Mouse (Mus musculus): ENCODE data around the gene Rps6ka5. TPM values are rescaled to one million over a fixed set of nuclear protein-coding genes. Genes with fewer than 3 reads are reported as not detected.

Gene Rps6ka5
- 3.8 and 5.3 TPM in 2 replicates for polyA plus RNA-seq (2014; fragmentation: Nextera tagmentation; extraction: Ambion mirVana)

DNA sequence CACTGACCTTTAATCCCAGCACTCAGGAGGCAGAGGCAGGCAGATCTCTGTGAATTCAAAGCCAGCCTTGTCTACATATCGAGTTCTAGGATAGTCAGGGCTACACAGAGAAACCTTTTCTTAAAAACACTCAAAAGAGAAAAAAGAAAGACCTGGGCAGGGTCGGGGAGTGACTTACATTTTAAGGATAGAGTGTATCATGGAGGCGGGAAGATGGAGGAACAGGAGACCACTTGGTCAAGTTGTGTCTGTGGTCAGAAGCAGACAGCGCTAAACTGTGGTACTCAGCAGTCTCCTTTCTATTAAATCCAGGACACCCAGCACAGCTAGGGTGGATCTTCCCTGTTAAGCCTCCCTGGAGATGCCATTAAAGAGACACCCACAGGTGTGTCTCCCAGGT, at the start of gene Rps6ka5:
TSS of gene Rps6ka5 (minus strand) at position 333 of the 400 bp plus-strand sequence.
- Histone ChIP-seq H3K4me1 (ENCODE audit: control insufficient read depth, insufficient read depth, low read length) (no peaks in the 10 kb centered on the region), H3K27ac (replicated peaks; ENCODE audit: low read depth, low read length) (no peak within 1 kb of the TSS), H3K4me2 (ENCODE audit: low read depth, low read length) (peak within 1 kb of the TSS; percentile 40; the same call in 1 of the 2 replicates), H3K27me3 (ENCODE audit: control insufficient read depth, insufficient read depth, low read length) (no peaks in the 10 kb centered on the region), H3K9ac (replicated peaks; ENCODE audit: low read length) (no peak within 1 kb of the TSS), H3K36me3 (replicated peaks; ENCODE audit: control insufficient read depth, insufficient read depth, low read depth, low read length) (no peaks in the 10 kb centered on the region), H3K4me3 (ENCODE audit: low read depth, low read length) (no peak within 1 kb of the TSS), H3K9me3 (replicated peaks; ENCODE audit: control insufficient read depth, low read length) (no peaks in the 10 kb centered on the region)
- ATAC-seq (replicated peaks; ENCODE audit: insufficient number of reproducible peaks, low FRiP score, low TSS enrichment, low read depth) (no peak), DNase-seq (ENCODE audit: low spot score) (no peak)
- WGBS: 90% methylated on average over 4 of the region's 4 CpGs

DNA sequence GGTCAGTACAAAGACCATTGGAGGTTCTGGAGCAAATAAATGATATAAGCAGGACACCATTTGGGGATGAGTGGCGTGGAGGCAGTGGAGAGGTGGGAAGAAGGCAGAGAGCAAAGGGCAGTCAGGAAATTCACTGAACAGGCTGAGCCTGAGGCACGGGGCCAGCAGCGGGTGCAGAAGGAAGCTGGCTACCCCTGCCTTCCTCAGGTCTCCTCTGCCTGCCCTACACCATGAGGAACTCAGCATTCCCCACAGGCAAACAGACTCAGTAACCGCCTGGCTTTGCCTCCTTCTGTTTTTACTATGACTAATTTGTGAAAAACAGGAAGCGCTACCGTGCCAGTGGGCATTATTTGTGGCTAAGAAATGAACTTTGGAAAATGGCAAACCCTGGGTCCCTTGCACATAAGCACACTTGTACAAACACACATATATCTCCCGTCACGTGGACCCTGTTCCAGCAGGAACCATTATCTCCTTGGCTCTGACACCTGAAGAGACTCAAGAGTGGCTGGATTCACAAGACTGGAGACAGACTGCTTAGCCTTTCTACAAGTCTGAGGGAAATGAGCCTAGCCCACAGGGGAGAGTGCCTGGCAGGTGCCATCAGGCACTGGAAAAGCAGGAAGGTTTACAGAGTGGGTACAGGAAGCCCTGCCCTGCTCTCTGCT, 49.3 kb upstream of the Rps6ka5 start:
- DNase-seq (ENCODE audit: low spot score): no peak
- Histone ChIP-seq H3K4me3 (ENCODE audit: low read depth, low read length) (no peak overlapping the region), H3K36me3 (replicated peaks; ENCODE audit: control insufficient read depth, insufficient read depth, low read depth, low read length) (no peaks in the 10 kb centered on the region), H3K9me3 (replicated peaks; ENCODE audit: control insufficient read depth, low read length) (no peaks in the 10 kb centered on the region), H3K27me3 (ENCODE audit: control insufficient read depth, insufficient read depth, low read length) (no peaks in the 10 kb centered on the region), H3K27ac (replicated peaks; ENCODE audit: low read depth, low read length) (no peak overlapping the region), H3K9ac (replicated peaks; ENCODE audit: low read length) (no peak overlapping the region), H3K4me1 (ENCODE audit: control insufficient read depth, insufficient read depth, low read length) (no peaks in the 10 kb centered on the region), H3K4me2 (ENCODE audit: low read depth, low read length) (no peak overlapping the region)
- WGBS: 77% methylated on average over 8 of the region's 8 CpGs
- ATAC-seq (replicated peaks; ENCODE audit: insufficient number of reproducible peaks, low FRiP score, low TSS enrichment, low read depth): no peak

DNA sequence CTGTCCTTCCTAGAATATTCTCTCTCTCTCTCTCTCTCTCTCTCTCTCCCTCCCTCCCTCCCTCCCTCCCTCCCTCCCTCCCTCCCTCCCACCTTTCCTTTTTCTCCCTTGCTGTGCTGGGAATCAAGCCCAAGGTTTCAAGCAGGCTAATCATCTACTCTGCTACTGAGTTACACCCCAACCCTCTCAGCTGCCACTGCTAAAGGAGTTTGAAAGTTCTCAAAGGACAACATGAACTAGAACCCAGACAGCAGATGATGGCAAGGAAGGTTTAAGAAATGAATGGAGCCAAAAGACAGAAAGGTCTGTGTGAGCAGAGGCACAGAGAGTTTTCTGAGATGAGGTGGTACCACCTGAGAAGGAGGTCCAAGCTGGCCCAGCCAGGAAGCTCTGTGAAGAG, 48.5 kb upstream of the Rps6ka5 start:
- Histone ChIP-seq H3K9ac (replicated peaks; ENCODE audit: low read length) (no peak overlapping the region), H3K4me2 (ENCODE audit: low read depth, low read length) (no peak overlapping the region), H3K4me3 (ENCODE audit: low read depth, low read length) (no peak overlapping the region), H3K4me1 (ENCODE audit: control insufficient read depth, insufficient read depth, low read length) (no peaks in the 10 kb centered on the region), H3K27me3 (ENCODE audit: control insufficient read depth, insufficient read depth, low read length) (no peaks in the 10 kb centered on the region), H3K27ac (replicated peaks; ENCODE audit: low read depth, low read length) (no peak overlapping the region), H3K9me3 (replicated peaks; ENCODE audit: control insufficient read depth, low read length) (no peaks in the 10 kb centered on the region), H3K36me3 (replicated peaks; ENCODE audit: control insufficient read depth, insufficient read depth, low read depth, low read length) (no peaks in the 10 kb centered on the region)
- DNase-seq (ENCODE audit: low spot score): no peak
- ATAC-seq (replicated peaks; ENCODE audit: insufficient number of reproducible peaks, low FRiP score, low TSS enrichment, low read depth): no peak

DNA sequence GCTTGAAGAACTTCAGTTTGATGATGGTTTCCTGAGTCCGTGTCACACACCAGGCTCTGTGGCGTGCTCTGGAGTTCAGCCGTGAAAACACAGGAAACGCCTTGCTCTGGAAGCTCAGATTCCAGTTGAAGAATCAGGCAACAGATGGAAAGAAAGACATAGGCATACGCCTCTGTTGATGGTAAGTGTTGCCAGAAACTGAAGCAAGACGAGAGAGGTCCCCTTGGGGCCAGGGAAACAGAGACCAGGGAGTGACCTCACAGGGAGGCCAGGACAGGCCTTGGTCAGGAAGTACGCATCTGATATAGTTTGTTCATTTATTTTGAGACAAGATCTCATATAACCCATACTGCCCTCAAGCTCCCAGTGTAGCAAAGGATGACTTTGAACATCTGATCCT, 48.0 kb upstream of the Rps6ka5 start:
- no peak overlapping the region for H3K9ac ChIP-seq (replicated peaks; ENCODE audit: low read length)
- H3K9me3 ChIP-seq (replicated peaks; ENCODE audit: control insufficient read depth, low read length): no peaks in the 10 kb centered on the region
- H3K4me3 ChIP-seq (ENCODE audit: low read depth, low read length): no peak overlapping the region
- no peak overlapping the region for H3K27ac ChIP-seq (replicated peaks; ENCODE audit: low read depth, low read length)
- 66% methylated on average over 7 of the region's 7 CpGs for WGBS
- DNase-seq (ENCODE audit: low spot score) (no peak), ATAC-seq (replicated peaks; ENCODE audit: insufficient number of reproducible peaks, low FRiP score, low TSS enrichment, low read depth) (no peak)
- H3K4me1 ChIP-seq (ENCODE audit: control insufficient read depth, insufficient read depth, low read length): no peaks in the 10 kb centered on the region
- no peak overlapping the region for H3K4me2 ChIP-seq (ENCODE audit: low read depth, low read length)
- no peaks in the 10 kb centered on the region for H3K27me3 ChIP-seq (ENCODE audit: control insufficient read depth, insufficient read depth, low read length)
- H3K36me3 ChIP-seq (replicated peaks; ENCODE audit: control insufficient read depth, insufficient read depth, low read depth, low read length): no peaks in the 10 kb centered on the region

DNA sequence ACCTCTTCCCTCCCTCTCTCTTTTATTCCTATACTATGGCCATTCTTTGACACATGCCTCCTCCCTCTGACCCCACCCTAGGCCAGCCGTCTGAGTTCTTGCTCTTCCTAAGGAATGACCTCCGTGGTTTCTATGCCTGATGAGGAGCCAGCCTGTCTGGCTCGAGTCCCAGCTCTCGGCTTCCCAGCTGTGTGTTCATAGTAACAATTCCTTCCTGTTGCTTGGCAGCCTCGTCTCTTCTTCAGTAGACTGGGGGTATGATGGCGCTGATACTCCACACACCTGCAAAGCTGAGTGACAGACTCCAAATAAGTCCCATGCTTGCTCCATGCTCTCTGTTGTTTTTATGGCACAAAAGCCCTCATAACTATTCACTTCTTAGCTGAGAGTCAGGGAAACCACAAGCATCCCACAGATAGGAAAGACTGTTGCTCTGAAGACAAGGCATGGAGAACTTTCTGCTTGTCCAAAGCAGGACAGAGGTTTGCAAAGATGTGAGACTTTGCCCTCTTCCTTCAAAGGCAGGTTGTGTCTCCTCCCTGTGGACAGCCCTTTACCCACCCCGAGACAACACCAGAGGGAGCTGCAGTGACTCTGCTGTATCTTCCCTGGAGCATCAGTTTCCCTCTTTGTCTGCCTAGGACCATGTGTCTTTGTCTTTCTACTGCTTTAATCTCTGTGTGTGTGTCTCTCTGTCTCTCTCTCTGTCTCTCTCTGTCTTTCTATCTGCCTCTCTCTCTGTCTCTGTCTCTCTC, 45.6 kb upstream of the Rps6ka5 start:
- Histone ChIP-seq H3K36me3 (replicated peaks; ENCODE audit: control insufficient read depth, insufficient read depth, low read depth, low read length) (no peaks in the 10 kb centered on the region), H3K27ac (replicated peaks; ENCODE audit: low read depth, low read length) (no peak overlapping the region), H3K27me3 (ENCODE audit: control insufficient read depth, insufficient read depth, low read length) (no peaks in the 10 kb centered on the region), H3K4me2 (ENCODE audit: low read depth, low read length) (no peak overlapping the region), H3K4me3 (ENCODE audit: low read depth, low read length) (no peak overlapping the region), H3K9ac (replicated peaks; ENCODE audit: low read length) (no peak overlapping the region), H3K4me1 (ENCODE audit: control insufficient read depth, insufficient read depth, low read length) (no peaks in the 10 kb centered on the region), H3K9me3 (replicated peaks; ENCODE audit: control insufficient read depth, low read length) (no peaks in the 10 kb centered on the region)
- DNase-seq (ENCODE audit: low spot score) (no peak), ATAC-seq (replicated peaks; ENCODE audit: insufficient number of reproducible peaks, low FRiP score, low TSS enrichment, low read depth) (no peak)
- WGBS: 59% methylated on average over 7 of the region's 7 CpGs

DNA sequence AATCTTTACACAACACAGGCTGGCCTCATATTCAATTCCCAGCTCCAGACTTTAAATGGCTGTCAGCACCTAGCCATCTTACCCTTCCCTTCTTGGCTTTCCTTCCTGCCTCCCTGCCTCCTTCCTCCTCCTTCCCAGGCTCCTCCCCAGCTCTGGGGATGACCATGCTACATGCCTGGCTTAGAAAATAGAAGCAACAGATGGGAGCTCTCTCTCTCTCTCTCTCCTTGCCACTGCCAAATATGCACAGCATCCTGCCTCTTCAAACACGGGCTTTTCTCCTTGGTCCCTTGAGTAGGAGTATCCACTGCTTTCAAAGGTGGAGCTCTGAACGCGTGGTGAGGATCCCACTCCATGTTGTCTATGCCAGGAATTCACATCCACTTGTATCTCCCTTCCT, 44.0 kb upstream of the Rps6ka5 start:
- Histone ChIP-seq H3K27me3 (ENCODE audit: control insufficient read depth, insufficient read depth, low read length) (no peaks in the 10 kb centered on the region), H3K4me1 (ENCODE audit: control insufficient read depth, insufficient read depth, low read length) (no peaks in the 10 kb centered on the region), H3K9me3 (replicated peaks; ENCODE audit: control insufficient read depth, low read length) (no peaks in the 10 kb centered on the region), H3K9ac (replicated peaks; ENCODE audit: low read length) (no peak overlapping the region), H3K4me2 (ENCODE audit: low read depth, low read length) (no peak overlapping the region), H3K36me3 (replicated peaks; ENCODE audit: control insufficient read depth, insufficient read depth, low read depth, low read length) (no peaks in the 10 kb centered on the region), H3K27ac (replicated peaks; ENCODE audit: low read depth, low read length) (no peak overlapping the region), H3K4me3 (ENCODE audit: low read depth, low read length) (no peak overlapping the region)
- no peak for ATAC-seq (replicated peaks; ENCODE audit: insufficient number of reproducible peaks, low FRiP score, low TSS enrichment, low read depth)
- WGBS: 76% methylated on average over 3 of the region's 3 CpGs
- DNase-seq (ENCODE audit: low spot score): no peak

DNA sequence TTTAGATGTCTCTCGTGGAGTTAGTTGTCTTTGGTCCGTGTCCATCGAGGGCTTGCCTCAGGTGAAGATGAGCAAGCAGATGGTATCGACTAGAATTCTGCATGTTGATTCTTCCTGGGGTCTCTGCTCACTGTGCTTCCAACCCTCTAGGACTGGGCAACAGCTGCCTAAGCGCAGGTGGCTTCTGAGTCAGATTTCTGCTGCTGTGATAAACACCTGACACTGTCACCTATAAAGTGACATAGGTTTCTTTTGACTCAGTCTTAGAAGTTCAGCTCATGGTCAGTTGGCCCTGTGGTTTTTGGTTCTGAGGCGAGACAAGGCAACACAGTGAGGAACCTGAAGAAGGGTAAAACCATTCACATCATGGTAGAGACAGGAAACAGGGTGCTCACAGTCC, 43.1 kb upstream of the Rps6ka5 start:
- no peak for ATAC-seq (replicated peaks; ENCODE audit: insufficient number of reproducible peaks, low FRiP score, low TSS enrichment, low read depth)
- no peaks in the 10 kb centered on the region for H3K9me3 ChIP-seq (replicated peaks; ENCODE audit: control insufficient read depth, low read length)
- 94% methylated on average over 6 of the region's 6 CpGs for WGBS

DNA sequence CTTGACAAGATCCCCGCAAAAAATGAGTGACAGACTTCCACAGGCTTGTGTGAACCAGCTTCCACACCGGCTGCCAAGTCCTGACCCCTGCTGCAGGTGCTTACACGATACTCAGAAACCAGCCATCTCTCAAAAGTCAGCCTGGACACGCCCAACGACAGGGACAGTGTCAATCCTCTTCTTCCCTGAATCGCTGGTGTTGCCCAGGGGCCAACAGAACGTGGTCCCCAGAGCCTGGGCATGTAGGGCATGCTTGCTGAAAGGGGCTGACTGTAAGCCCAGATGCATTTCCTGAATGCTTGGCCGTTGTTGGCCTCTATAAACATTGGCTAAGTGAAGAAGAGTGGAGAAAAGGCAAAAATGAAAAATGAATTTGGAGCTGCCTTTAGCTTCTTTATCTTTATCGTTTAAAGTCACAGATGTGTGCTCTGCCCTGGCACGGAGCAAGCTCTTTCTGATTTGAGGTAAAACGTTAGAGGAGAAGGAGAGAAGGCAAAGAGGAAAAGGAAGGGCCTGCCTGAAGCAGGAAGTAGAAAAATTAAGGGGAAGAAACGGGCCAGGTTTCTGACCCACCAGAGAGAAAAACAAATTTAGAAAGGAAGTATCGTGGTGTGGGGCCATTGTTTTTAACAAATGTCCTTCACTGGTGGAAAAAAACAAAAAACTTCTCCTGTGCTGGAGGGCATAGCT, 37.7 kb upstream of the Rps6ka5 start:
- Histone ChIP-seq H3K9ac (replicated peaks; ENCODE audit: low read length) (no peak overlapping the region), H3K27ac (replicated peaks; ENCODE audit: low read depth, low read length) (no peak overlapping the region), H3K36me3 (replicated peaks; ENCODE audit: control insufficient read depth, insufficient read depth, low read depth, low read length) (no peaks in the 10 kb centered on the region), H3K4me1 (ENCODE audit: control insufficient read depth, insufficient read depth, low read length) (no peaks in the 10 kb centered on the region), H3K27me3 (ENCODE audit: control insufficient read depth, insufficient read depth, low read length) (no peaks in the 10 kb centered on the region), H3K9me3 (replicated peaks; ENCODE audit: control insufficient read depth, low read length) (no peaks in the 10 kb centered on the region), H3K4me2 (ENCODE audit: low read depth, low read length) (no peak overlapping the region), H3K4me3 (ENCODE audit: low read depth, low read length) (no peak overlapping the region)
- no peak for ATAC-seq (replicated peaks; ENCODE audit: insufficient number of reproducible peaks, low FRiP score, low TSS enrichment, low read depth)
- 64% methylated on average over 13 of the region's 13 CpGs for WGBS
- DNase-seq (ENCODE audit: low spot score): no peak

More for the DNA sequence above, 43.1 kb upstream of the Rps6ka5 start:
- Histone ChIP-seq H3K27ac (replicated peaks; ENCODE audit: low read depth, low read length) (no peak overlapping the region), H3K4me1 (ENCODE audit: control insufficient read depth, insufficient read depth, low read length) (no peaks in the 10 kb centered on the region), H3K36me3 (replicated peaks; ENCODE audit: control insufficient read depth, insufficient read depth, low read depth, low read length) (no peaks in the 10 kb centered on the region), H3K4me2 (ENCODE audit: low read depth, low read length) (no peak overlapping the region), H3K4me3 (ENCODE audit: low read depth, low read length) (no peak overlapping the region), H3K27me3 (ENCODE audit: control insufficient read depth, insufficient read depth, low read length) (no peaks in the 10 kb centered on the region), H3K9ac (replicated peaks; ENCODE audit: low read length) (no peak overlapping the region)
- no peak for DNase-seq (ENCODE audit: low spot score)
